Mouse (Mus musculus) embryonic facial prominence, embryonic 10.5 days (tissue): ENCODE results near the gene Plcb1. TPM values are rescaled to one million over a fixed set of nuclear protein-coding genes. Genes with fewer than 3 reads are reported as not detected.

ENCODE experiments used
- DNase-seq: peaks from one replicate; pipeline ENCODE4 v3.0.0-alpha.2; 2017; ENCODE audit warnings: low spot score
- H3K27ac ChIP-seq: fragments of 300-500 bp; sonication (generic); replicated peaks from 2 replicates; pipeline ENCODE4 v1.5.1; 2016; ENCODE audit warnings: mild to moderate bottlenecking
- H3K27me3 ChIP-seq: fragments of 300-500 bp; sonication (generic); replicated peaks from 2 replicates; pipeline ENCODE4 v1.6.1; 2016; ENCODE audit warnings: low read depth, mild to moderate bottlenecking; ENCODE audit not compliant: poor library complexity, severe bottlenecking
- H3K36me3 ChIP-seq: fragments of 300-500 bp; sonication (generic); replicated peaks from 2 replicates; pipeline ENCODE4 v1.6.1; 2016; ENCODE audit warnings: mild to moderate bottlenecking, moderate library complexity
- H3K4me1 ChIP-seq: fragments of 300-500 bp; sonication (generic); 2 replicates; pipeline ENCODE4 v1.6.1; 2016
- H3K4me3 ChIP-seq: fragments of 300-500 bp; sonication (generic); 2 replicates; pipeline ENCODE4 v1.5.1; 2016; ENCODE audit warnings: mild to moderate bottlenecking, moderate library complexity
- H3K9me3 ChIP-seq: fragments of 300-500 bp; sonication (generic); 2 replicates; pipeline ENCODE4 v1.6.1; 2016; ENCODE audit warnings: mild to moderate bottlenecking
- WGBS: fragments of 180-500 bp; shearing (Covaris S2); methylation state at CpG from one replicate; pipeline ENCODE4 v1.1.7; 2016; 5-methylcytosine and 5-hydroxymethylcytosine counted together
- polyA plus RNA-seq: library from polyadenylated mRNA; unstranded; fragments of >200 nt; fragmentation: Nextera tagmentation; extraction: Ambion mirVana; gene quantifications from 2 replicates; pipeline ENCODE4 v1.2.1, GENCODE M21; 2016

Plcb1 gene
- polyA plus RNA-seq, 1 experiment from 2014 or later = 6.0 TPM

GRCm38 (mm10) chr2:134896196-134896595 lies 110.3 kb downstream of the Plcb1 start:
- no peaks in the 10 kb centered on the region for H3K27me3 ChIP-seq
- no peak overlapping the region for H3K4me3 ChIP-seq
- 49% methylated on average over 3 of the region's 3 CpGs for WGBS
- H3K27ac ChIP-seq = no peak overlapping the region
- no peak for DNase-seq
- H3K36me3 ChIP-seq = no peaks in the 10 kb centered on the region
- H3K4me1 ChIP-seq = 0 out of 2 replicates have a peak, but pooled peaks cover 4% of the 10 kb centered on the region
- H3K9me3 ChIP-seq = no peaks in the 10 kb centered on the region

- Histone ChIP-seq H3K36me3 (no peaks in the 10 kb centered on the region), H3K9me3 (no peaks in the 10 kb centered on the region), H3K27me3 (no peaks in the 10 kb centered on the region), H3K27ac (no peak overlapping the region), H3K4me1 (0 out of 2 replicates have a peak, but pooled peaks cover 4% of the 10 kb centered on the region), H3K4me3 (no peak overlapping the region)
- no peak for DNase-seq
- WGBS = 95% methylated on average over 5 of the region's 5 CpGs
Observed at GRCm38 (mm10) chr2:134897083-134897482, 111.2 kb downstream of the Plcb1 start.

- no peak for DNase-seq
- Histone ChIP-seq H3K4me1 (no peaks in the 10 kb centered on the region), H3K4me3 (no peak overlapping the region), H3K27ac (no peak overlapping the region), H3K9me3 (no peaks in the 10 kb centered on the region), H3K36me3 (no peaks in the 10 kb centered on the region), H3K27me3 (no peaks in the 10 kb centered on the region)
- WGBS = 86% methylated on average over 2 of the region's 2 CpGs
Observed at GRCm38 (mm10) chr2:134901521-134901920, 115.7 kb downstream of the Plcb1 start.

DNA sequence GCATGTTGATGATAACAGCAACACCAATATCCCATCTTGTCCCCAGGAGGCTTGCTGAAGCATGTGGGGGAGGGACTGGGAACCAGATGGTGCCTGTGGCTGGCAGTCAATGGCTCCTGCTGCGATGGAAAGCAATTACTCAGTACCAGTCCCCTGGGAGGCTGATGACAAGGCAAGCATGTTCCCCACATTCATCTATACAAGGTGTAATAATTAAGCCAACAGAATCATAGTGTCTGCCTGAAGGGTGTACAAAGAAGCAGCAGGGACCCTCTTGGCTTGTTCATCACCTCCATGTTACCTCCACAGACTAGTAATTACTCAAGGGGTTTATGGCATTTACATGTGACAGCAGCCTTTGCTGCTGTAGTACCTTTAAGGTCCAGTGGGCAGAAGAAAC lies 125.0 kb downstream of the Plcb1 start:
- H3K27me3 ChIP-seq = no peaks in the 10 kb centered on the region
- H3K9me3 ChIP-seq = no peaks in the 10 kb centered on the region
- no peak overlapping the region for H3K4me3 ChIP-seq
- H3K36me3 ChIP-seq = no peaks in the 10 kb centered on the region
- 36% methylated on average over 1 of the region's 1 CpGs for WGBS
- no peak for DNase-seq
- H3K4me1 ChIP-seq = no peaks in the 10 kb centered on the region
- no peak overlapping the region for H3K27ac ChIP-seq

DNA sequence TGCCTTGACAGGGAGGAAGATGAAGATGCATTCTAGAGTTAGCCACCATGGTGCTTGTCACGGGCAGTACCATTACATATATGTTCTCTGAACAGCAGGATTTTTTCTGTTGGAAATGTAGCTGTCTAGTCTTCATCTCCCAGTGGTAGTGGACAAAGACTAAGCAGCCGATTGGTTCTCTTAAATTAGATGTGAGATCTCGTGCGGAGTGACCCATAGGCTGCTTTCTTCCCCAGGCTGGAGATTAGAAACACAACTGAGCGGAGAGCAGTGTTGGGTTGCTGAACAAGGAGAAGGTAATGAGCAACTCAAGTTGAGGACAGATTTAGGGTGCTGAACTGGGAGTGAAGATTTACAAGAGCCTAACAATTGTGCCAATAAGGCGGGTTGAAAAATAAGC lies 125.5 kb downstream of the Plcb1 start:
- Histone ChIP-seq H3K27me3 (no peaks in the 10 kb centered on the region), H3K9me3 (no peaks in the 10 kb centered on the region), H3K36me3 (no peaks in the 10 kb centered on the region), H3K4me3 (no peak overlapping the region), H3K4me1 (no peaks in the 10 kb centered on the region), H3K27ac (no peak overlapping the region)
- WGBS = 89% methylated on average over 6 of the region's 6 CpGs
- no peak for DNase-seq

DNA sequence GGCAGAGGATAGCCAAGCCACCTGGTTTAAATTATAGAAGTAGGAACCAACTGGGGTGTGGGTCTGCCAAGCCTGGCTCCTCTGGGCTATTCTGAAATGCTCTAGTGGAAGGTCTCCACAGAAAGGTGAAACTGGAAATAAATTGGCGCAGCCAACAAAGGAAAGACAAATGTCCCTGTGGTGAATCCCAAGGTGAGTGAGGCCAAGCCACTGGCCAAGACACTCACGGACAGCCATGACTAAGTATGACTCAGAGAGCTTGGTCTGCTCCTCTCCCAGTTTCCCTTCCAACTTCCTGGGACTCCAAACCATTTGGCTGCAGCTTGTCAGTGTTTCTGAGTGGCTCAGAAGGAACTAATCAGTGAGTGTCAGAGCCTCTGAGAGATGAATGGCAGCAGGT lies 126.7 kb downstream of the Plcb1 start:
- DNase-seq = no peak
- H3K36me3 ChIP-seq = no peaks in the 10 kb centered on the region
- no peaks in the 10 kb centered on the region for H3K4me1 ChIP-seq
- H3K4me3 ChIP-seq = no peak overlapping the region
- no peak overlapping the region for H3K27ac ChIP-seq
- H3K9me3 ChIP-seq = no peaks in the 10 kb centered on the region
- WGBS = 76% methylated on average over 2 of the region's 2 CpGs
- H3K27me3 ChIP-seq = no peaks in the 10 kb centered on the region

- Histone ChIP-seq H3K4me1 (no peaks in the 10 kb centered on the region), H3K4me3 (no peak overlapping the region), H3K27me3 (no peaks in the 10 kb centered on the region), H3K27ac (no peak overlapping the region), H3K9me3 (no peaks in the 10 kb centered on the region), H3K36me3 (no peaks in the 10 kb centered on the region)
- WGBS = 87% methylated on average over 3 of the region's 3 CpGs
- no peak for DNase-seq
Observed at GRCm38 (mm10) chr2:134913542-134913941, 127.7 kb downstream of the Plcb1 start.

GRCm38 (mm10) chr2:134914091-134914550 lies 128.3 kb downstream of the Plcb1 start:
- no peaks in the 10 kb centered on the region for H3K27me3 ChIP-seq
- H3K4me1 ChIP-seq = no peaks in the 10 kb centered on the region
- no peaks in the 10 kb centered on the region for H3K36me3 ChIP-seq
- H3K9me3 ChIP-seq = no peaks in the 10 kb centered on the region
- 90% methylated on average over 2 of the region's 2 CpGs for WGBS
- no peak overlapping the region for H3K4me3 ChIP-seq
- no peak overlapping the region for H3K27ac ChIP-seq
- DNase-seq = no peak

- H3K27me3 ChIP-seq = no peaks in the 10 kb centered on the region
- no peaks in the 10 kb centered on the region for H3K4me1 ChIP-seq
- no peak overlapping the region for H3K27ac ChIP-seq
- H3K36me3 ChIP-seq = no peaks in the 10 kb centered on the region
- 82% methylated on average over 3 of the region's 3 CpGs for WGBS
- H3K4me3 ChIP-seq = no peak overlapping the region
- no peaks in the 10 kb centered on the region for H3K9me3 ChIP-seq
- no peak for DNase-seq
Observed at GRCm38 (mm10) chr2:134915035-134915434, 129.2 kb downstream of the Plcb1 start.

- Histone ChIP-seq H3K36me3 (no peaks in the 10 kb centered on the region), H3K4me3 (no peak overlapping the region), H3K4me1 (no peaks in the 10 kb centered on the region), H3K27me3 (no peaks in the 10 kb centered on the region), H3K27ac (no peak overlapping the region), H3K9me3 (no peaks in the 10 kb centered on the region)
- no peak for DNase-seq
- 86% methylated on average over 9 of the region's 9 CpGs for WGBS
Observed at GRCm38 (mm10) chr2:134920611-134921280, 134.9 kb downstream of the Plcb1 start.

GRCm38 (mm10) chr2:134922636-134923375 lies 136.9 kb downstream of the Plcb1 start:
- no peak for DNase-seq
- Histone ChIP-seq H3K4me3 (no peak overlapping the region), H3K27me3 (no peaks in the 10 kb centered on the region), H3K36me3 (no peaks in the 10 kb centered on the region), H3K4me1 (peaks cover 7% of the 10 kb centered on the region), H3K9me3 (no peaks in the 10 kb centered on the region), H3K27ac (no peak overlapping the region)
- WGBS = 85% methylated on average over 10 of the region's 10 CpGs

GRCm38 (mm10) chr2:134924143-134924655 lies 138.3 kb downstream of the Plcb1 start:
- Histone ChIP-seq H3K27ac (no peak overlapping the region), H3K27me3 (no peaks in the 10 kb centered on the region), H3K4me1 (peaks cover 7% of the 10 kb centered on the region), H3K4me3 (no peak overlapping the region), H3K36me3 (no peaks in the 10 kb centered on the region), H3K9me3 (no peaks in the 10 kb centered on the region)
- no peak for DNase-seq
- WGBS = 90% methylated on average over 4 of the region's 4 CpGs

- DNase-seq = no peak
- no peak overlapping the region for H3K27ac ChIP-seq
- H3K36me3 ChIP-seq = no peaks in the 10 kb centered on the region
- 85% methylated on average over 1 of the region's 1 CpGs for WGBS
- H3K4me3 ChIP-seq = no peak overlapping the region
- H3K27me3 ChIP-seq = no peaks in the 10 kb centered on the region
- peaks cover 15% of the 10 kb centered on the region for H3K4me1 ChIP-seq
- H3K9me3 ChIP-seq = no peaks in the 10 kb centered on the region
Observed at GRCm38 (mm10) chr2:134926266-134926665, 140.4 kb downstream of the Plcb1 start.
